Mouse (Mus musculus): ENCODE results near the gene Olfr761.
"Not testable (repeated sequence)": the region's sequence is repeated elsewhere in the genome, so short reads cannot be mapped to it uniquely, and the experiment has no call there.

Gene Olfr761

GRCm38 (mm10) chr17:37952979-37953378 is at the start of gene Olfr761:
Gene Olfr761 (minus strand): TSS chr17:37953079.
- no peak for DNase-seq

- DNase-seq, result no peak
Observed at GRCm38 (mm10) chr17:37995635-37996307, 42.9 kb upstream of the Olfr761 start.

GRCm38 (mm10) chr17:37990453-37990961 is 37.6 kb upstream of the Olfr761 start:
- DNase-seq, result no peak

GRCm38 (mm10) chr17:37973591-37973990 is 20.7 kb upstream of the Olfr761 start:
- no peak for DNase-seq

- DNase-seq, result no peak
Observed at GRCm38 (mm10) chr17:37920248-37920647, 32.6 kb downstream of the Olfr761 start, which contains the start of gene Olfr128. Gene Olfr128 (plus strand): TSS chr17:37920548.

GRCm38 (mm10) chr17:37906821-37907220 is 46.1 kb downstream of the Olfr761 start:
- not testable (repeated sequence) for DNase-seq
